Mouse (Mus musculus) heart, postnatal 0 days (tissue): ENCODE results near the gene Abca14.

Source experiments
- CTCF ChIP-seq: IDR thresholded peaks from 2 replicates; pipeline ENCODE4 v1.5.1; 2016; ENCODE audit warnings: antibody characterized with exemption, control low read depth, low read depth
- EP300 ChIP-seq: IDR thresholded peaks from 2 replicates; pipeline ENCODE4 v1.6.1; 2016; ENCODE audit warnings: antibody characterized with exemption, low read depth

- TF ChIP-seq CTCF, result 0 out of 2 replicates have a peak, but pooled peaks have one; percentile 10
- no peak for TF ChIP-seq EP300
These were observed 157.4 kb downstream of the Abca14 start for GRCm38 (mm10) chr7:120361159-120361558.
